Mouse (Mus musculus): Measurements from ENCODE around the gene Tnnc2.

The Tnnc2 gene

GRCm38 (mm10) chr2:164757841-164758240, 21.9 kb downstream of the Tnnc2 start:
- in situ Hi-C loops (cut with MboI; ENCODE audit: low pct_unique_long_range_greater_than_20kb in 1 of 2, low sequenced_read_pairs in 2 of 2, unreplicated experiment in 1 of 2): no loop called here

- in situ Hi-C loops (cut with MboI; ENCODE audit: low pct_unique_long_range_greater_than_20kb in 1 of 2, low sequenced_read_pairs in 2 of 2, unreplicated experiment in 1 of 2): no loop called here
These were observed 25.0 kb downstream of the Tnnc2 start for GRCm38 (mm10) chr2:164754800-164755199.

- in situ Hi-C loops (cut with MboI; ENCODE audit: low pct_unique_long_range_greater_than_20kb in 1 of 2, low sequenced_read_pairs in 2 of 2, unreplicated experiment in 1 of 2): no loop called here
These were observed 25.7 kb downstream of the Tnnc2 start for GRCm38 (mm10) chr2:164754105-164754504.

- in situ Hi-C loops (cut with MboI; ENCODE audit: low pct_unique_long_range_greater_than_20kb in 1 of 2, low sequenced_read_pairs in 2 of 2, unreplicated experiment in 1 of 2): no loop called here
These were observed 27.3 kb downstream of the Tnnc2 start for GRCm38 (mm10) chr2:164752454-164752853.

- in situ Hi-C loops (cut with MboI; ENCODE audit: low pct_unique_long_range_greater_than_20kb in 1 of 2, low sequenced_read_pairs in 2 of 2, unreplicated experiment in 1 of 2): no loop called here
These were observed 30.8 kb downstream of the Tnnc2 start for GRCm38 (mm10) chr2:164748991-164749390.

- in situ Hi-C loops (cut with MboI; ENCODE audit: low pct_unique_long_range_greater_than_20kb in 1 of 2, low sequenced_read_pairs in 2 of 2, unreplicated experiment in 1 of 2): no loop called here
These were observed 31.6 kb downstream of the Tnnc2 start for GRCm38 (mm10) chr2:164748191-164748590.

GRCm38 (mm10) chr2:164746693-164747092, 33.1 kb downstream of the Tnnc2 start:
- in situ Hi-C loops (cut with MboI; ENCODE audit: low pct_unique_long_range_greater_than_20kb in 1 of 2, low sequenced_read_pairs in 2 of 2, unreplicated experiment in 1 of 2): no loop called here

DNA sequence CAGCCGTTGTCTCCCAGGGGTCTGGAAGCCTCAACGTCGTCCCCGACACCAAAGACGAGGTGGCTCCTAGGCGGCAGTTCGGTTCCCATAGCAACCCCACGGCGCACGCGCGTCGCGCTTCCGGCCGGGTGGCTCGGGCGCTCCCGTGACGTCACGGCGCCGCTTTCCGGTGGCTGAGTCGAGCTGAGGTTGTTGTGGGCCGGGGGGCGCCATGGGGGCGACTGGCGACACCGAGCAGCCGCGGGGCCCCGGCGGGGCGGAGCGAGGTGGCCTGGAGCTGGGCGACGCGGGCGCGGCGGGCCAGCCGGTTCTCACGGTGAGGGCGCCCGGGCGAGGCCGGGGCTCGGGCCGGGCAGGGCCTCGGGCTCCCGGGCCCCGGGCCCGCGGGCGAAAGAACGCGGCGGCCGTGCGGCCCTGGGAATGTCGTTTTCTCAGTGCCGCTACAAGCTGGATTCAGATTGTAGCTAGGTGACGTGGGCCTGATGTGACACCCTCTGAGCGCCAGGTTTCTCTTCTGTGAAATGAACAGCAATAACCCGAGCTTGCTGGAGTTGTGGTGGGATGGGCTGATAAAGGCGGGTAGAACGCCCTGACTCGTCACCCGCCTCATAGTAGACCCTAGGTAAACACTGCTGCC, 33.8 kb downstream of the Tnnc2 start, which contains the start of the genes Wfdc3 and Dnttip1:
Gene Wfdc3, minus strand, starts transcription at position 89 of the 637 bp plus-strand sequence.
Gene Dnttip1, plus strand, starts transcription at position 141 of the 637 bp plus-strand sequence.
- in situ Hi-C loops (cut with MboI; ENCODE audit: low pct_unique_long_range_greater_than_20kb in 1 of 2, low sequenced_read_pairs in 2 of 2, unreplicated experiment in 1 of 2): no loop called here

- in situ Hi-C loops (cut with MboI; ENCODE audit: low pct_unique_long_range_greater_than_20kb in 1 of 2, low sequenced_read_pairs in 2 of 2, unreplicated experiment in 1 of 2): no loop called here
These were observed 34.8 kb downstream of the Tnnc2 start for GRCm38 (mm10) chr2:164744987-164745386.

- in situ Hi-C loops (cut with MboI; ENCODE audit: low pct_unique_long_range_greater_than_20kb in 1 of 2, low sequenced_read_pairs in 2 of 2, unreplicated experiment in 1 of 2): no loop called here
These were observed 39.9 kb downstream of the Tnnc2 start for GRCm38 (mm10) chr2:164739876-164740275.

GRCm38 (mm10) chr2:164737377-164738090, 42.2 kb downstream of the Tnnc2 start:
- in situ Hi-C loops (cut with MboI; ENCODE audit: low pct_unique_long_range_greater_than_20kb in 1 of 2, low sequenced_read_pairs in 2 of 2, unreplicated experiment in 1 of 2): no loop called here

GRCm38 (mm10) chr2:164735446-164735845, 44.3 kb downstream of the Tnnc2 start:
- in situ Hi-C loops (cut with MboI; ENCODE audit: low pct_unique_long_range_greater_than_20kb in 1 of 2, low sequenced_read_pairs in 2 of 2, unreplicated experiment in 1 of 2): no loop called here

DNA sequence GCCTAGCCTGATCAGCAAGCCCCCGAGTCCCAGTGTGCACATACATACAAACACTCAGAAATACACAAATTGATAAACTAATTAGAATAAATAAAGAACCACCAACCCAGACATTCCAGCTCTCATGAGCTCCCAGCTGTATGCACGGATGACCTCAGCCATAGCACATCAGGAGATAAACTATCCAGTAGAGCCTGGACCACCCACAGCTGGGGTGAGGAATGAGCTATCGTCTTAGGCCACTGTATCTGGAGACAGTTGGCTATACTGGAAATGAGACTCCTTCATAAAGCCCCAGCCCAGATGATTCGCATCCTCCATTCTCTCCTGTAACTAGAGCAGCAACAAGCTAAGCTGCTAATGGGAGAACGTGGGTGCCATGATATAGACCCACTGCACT, 44.9 kb downstream of the Tnnc2 start:
- in situ Hi-C loops (cut with MboI; ENCODE audit: low pct_unique_long_range_greater_than_20kb in 1 of 2, low sequenced_read_pairs in 2 of 2, unreplicated experiment in 1 of 2): loop anchor here in 1 of 2 experiments (5.0 kb wide), 1 partner anchor 58 kb away; no protein-coding TSS in a partner anchor

- in situ Hi-C loops (cut with MboI; ENCODE audit: low pct_unique_long_range_greater_than_20kb in 1 of 2, low sequenced_read_pairs in 2 of 2, unreplicated experiment in 1 of 2): loop anchor here in 1 of 2 experiments (5.0 kb wide), 1 partner anchor 56 kb away; no protein-coding TSS in a partner anchor
These were observed 46.5 kb downstream of the Tnnc2 start for GRCm38 (mm10) chr2:164733259-164733658.

GRCm38 (mm10) chr2:164731719-164732118, 48.0 kb downstream of the Tnnc2 start:
- in situ Hi-C loops (cut with MboI; ENCODE audit: low pct_unique_long_range_greater_than_20kb in 1 of 2, low sequenced_read_pairs in 2 of 2, unreplicated experiment in 1 of 2): loop anchor here in 1 of 2 experiments (5.0 kb wide), 1 partner anchor 54 kb away; no protein-coding TSS in a partner anchor

All from mouse embryonic stem cell (cell line).